Mouse (Mus musculus): ENCODE measurements around the gene Cpxm1.
"Not testable (repeated sequence)": the region's sequence is repeated elsewhere in the genome, so short reads cannot be mapped to it uniquely, and the experiment has no call there.

Gene Cpxm1

GRCm38 (mm10) chr2:130401891-130402290 is 4.5 kb upstream of the Cpxm1 start:
- no peak for DNase-seq (ENCODE audit: low spot score in 2 of 2)

DNA sequence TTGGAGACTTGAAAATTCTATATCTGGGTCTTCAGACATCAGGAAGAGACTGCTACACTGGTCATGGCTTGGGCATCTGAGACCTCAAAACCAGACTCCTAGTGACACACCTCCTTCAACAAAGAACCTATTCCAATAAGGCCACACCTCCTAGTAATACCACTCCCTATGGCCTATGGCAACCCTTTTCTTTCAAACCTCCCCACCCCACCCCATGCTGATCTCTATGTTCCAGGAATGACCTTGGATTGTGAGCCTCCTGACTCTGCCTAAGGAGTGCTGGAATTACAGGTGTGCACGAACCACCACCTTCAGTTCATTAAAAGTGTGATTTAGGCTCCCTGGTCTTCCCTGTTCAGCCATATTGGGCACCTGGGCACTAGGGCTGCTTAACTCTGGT is 2.7 kb upstream of the Cpxm1 start:
- DNase-seq (ENCODE audit: low spot score in 2 of 2), result no peak

GRCm38 (mm10) chr2:130398091-130398490 is 717 bp upstream of the Cpxm1 start:
- DNase-seq (ENCODE audit: low spot score in 2 of 2), result no peak

DNA sequence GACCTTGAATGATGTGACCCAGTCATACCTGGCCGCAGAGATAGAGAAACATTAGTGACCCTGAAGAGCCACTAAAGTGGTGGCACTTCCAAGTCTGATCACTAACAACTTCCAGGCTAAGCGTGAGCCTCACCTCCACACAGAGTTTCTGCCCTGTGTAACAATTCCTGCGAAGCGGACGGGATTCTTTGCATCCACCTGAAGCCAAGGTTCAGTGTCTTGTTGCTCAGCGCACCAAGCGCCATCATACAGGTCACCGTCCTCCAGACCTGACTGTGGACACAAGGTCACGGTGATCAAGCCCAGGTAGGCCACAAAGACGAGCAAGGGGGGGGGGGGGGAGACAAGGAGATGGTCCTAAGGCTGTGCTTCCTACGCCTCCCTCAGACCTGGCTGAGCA is 1.7 kb downstream of the Cpxm1 start:
- DNase-seq (ENCODE audit: low spot score in 2 of 2), result no peak

- no peak for DNase-seq (ENCODE audit: low spot score in 2 of 2)
Observed at GRCm38 (mm10) chr2:130392836-130393235, 4.5 kb downstream of the Cpxm1 start.

- no peak for DNase-seq (ENCODE audit: low spot score in 2 of 2)
Observed at GRCm38 (mm10) chr2:130390993-130391625, 6.3 kb downstream of the Cpxm1 start.

- no peak for DNase-seq (ENCODE audit: low spot score in 2 of 2)
Observed at GRCm38 (mm10) chr2:130388796-130389195, 8.6 kb downstream of the Cpxm1 start.

GRCm38 (mm10) chr2:130386212-130386611 is 11.2 kb downstream of the Cpxm1 start:
- DNase-seq (ENCODE audit: low spot score in 2 of 2), result no peak

GRCm38 (mm10) chr2:130383895-130384294 is 13.5 kb downstream of the Cpxm1 start:
- DNase-seq (ENCODE audit: low spot score in 2 of 2), result no peak

DNA sequence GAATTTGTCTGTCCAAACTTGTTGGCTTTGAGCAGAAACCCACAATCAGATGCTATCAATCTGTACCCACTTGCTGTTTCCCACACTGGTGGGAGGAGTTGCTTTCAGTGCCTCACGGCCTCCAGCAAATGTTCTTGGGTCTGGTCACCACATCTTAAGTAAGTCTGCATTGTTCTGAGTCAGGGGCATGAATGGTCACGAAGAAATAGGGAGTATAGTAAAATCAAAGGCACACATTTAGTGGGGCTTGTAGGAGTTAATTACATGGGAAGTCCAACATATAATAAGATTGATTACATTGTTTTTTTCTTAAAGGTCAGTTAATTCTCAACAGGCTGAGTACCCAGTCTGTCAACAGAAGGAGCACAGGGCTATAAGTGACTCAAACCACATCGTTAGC is 14.2 kb downstream of the Cpxm1 start:
- DNase-seq (ENCODE audit: low spot score in 2 of 2), result no peak

DNA sequence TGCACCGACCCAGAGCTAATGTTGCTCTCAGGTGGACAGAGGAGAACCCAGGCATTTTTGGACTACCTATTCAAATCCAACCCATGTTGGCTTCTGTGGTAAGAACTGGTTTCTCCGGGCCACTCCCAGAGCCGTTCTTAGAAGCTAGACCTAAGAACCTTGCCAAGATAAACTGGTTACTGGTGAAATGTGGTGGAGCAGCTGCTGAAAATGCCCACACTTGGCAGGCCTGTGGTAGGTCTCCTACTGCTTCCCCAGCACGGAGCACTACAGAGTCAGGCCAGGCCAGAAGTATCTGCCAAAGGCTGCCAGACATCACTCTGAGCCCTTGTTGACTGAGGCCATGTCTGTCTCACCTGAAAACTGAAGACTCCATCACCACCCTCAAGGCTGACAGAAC is 22.4 kb downstream of the Cpxm1 start:
- DNase-seq (ENCODE audit: low spot score in 2 of 2), result no peak

DNA sequence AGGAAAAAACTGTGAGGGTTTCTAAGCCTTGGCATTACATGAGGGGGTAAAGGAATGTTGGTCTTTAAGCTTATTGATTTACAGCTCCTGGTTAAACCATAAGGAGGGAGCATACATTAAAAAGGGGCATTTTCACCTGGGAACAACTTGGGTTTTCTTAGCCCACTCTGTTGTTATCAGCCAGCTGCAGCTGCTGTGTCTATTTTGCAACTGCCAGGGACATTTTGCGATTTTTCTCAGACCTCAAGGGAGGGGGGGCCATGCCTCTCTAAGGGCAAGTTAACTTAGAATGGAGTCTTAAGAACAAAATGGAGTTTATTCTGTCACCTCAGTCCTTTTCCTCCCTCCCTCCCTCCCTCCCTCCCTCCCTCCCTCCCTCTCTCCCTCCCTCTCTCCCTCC is 24.3 kb downstream of the Cpxm1 start:
- DNase-seq (ENCODE audit: low spot score in 2 of 2), result not testable (repeated sequence)

GRCm38 (mm10) chr2:130367386-130367785 is 30.0 kb downstream of the Cpxm1 start:
- no peak for DNase-seq (ENCODE audit: low spot score in 2 of 2)

DNA sequence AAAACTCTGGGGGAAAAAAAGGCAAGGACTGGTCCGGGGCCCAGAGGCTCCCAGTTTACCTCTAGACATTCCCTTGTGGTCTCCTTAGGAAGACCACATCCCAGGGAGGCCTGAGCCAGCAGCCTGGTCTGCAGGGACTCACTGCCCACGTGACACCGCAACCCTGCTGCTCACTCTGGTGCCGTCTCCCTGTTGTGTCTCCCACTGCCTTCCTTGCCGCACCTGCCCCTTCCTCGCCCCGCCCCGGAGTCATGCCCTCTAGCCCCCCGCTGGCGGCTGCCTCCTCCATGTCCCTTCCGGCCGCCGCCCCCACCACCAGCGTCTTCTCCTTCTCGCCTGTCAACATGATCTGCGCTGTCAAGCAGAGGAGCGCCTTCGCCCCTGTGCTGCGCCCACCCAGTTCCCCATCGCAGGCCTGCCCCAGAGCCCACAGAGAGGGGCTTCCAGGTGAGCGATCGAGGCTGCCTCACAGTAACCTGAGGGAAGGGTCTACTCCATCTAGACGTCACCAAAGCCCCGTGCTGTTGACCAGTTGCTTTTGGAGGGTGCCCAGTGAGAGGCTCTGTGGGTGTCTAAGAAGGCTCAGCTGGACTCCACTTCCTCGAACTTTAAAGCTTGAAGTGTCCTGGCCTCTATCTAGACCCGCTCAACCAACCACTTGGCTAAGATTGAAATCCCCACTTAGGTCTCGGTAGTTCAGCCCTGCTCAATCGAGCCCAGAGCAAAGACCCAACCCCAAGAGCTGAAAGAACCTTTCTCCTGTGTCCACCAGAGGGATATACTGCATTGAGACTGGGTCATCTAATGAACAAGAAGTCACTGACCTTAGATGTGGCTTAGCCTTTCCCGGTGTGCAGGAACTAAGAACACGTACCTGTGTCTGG is 31.9 kb downstream of the Cpxm1 start:
- no peak for DNase-seq (ENCODE audit: low spot score in 2 of 2)

GRCm38 (mm10) chr2:130362511-130363026 is 34.8 kb downstream of the Cpxm1 start:
- peak in 1 of 2 experiments; percentile 42 for DNase-seq (ENCODE audit: low spot score in 2 of 2)

DNA sequence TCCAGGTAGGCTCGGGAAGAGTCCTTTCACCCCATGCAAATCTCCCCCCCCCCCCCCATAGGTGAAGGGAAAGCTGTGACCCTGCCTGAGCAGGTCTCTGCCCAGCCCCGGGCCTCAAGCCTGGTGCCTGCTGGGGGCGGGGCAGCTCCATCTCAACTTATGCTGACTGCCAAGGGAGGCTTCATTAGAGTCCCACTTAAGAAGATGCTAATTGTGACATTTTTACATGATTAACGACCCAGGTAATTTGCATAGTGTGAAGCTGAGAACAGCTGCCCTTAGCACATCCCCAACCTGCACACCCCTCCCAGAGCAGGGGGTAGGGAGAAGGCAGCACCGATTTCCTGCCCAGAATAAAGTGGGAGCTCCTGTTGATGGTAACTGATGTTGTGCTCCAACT is 38.5 kb downstream of the Cpxm1 start:
- no peak for DNase-seq (ENCODE audit: low spot score in 2 of 2)

DNA sequence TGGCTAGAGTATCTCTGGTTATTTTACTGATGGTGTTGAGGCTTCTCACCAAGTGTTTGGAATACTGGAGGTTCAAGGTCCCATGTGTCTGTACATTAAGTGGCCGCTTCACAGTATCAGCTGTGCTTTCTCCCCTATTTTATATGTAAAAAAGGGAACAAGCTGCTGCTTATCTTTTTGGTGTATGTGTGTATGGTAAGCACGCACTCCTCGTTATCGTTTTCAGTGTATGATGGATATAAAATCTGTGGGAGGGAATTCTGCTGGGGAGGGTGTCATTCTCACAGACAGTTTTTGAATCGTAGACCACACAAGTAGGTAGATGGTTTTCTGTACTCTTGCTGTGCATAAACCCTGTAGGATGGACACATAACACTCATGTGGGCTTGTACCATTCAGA is 39.8 kb downstream of the Cpxm1 start:
- no peak for DNase-seq (ENCODE audit: low spot score in 2 of 2)

DNA sequence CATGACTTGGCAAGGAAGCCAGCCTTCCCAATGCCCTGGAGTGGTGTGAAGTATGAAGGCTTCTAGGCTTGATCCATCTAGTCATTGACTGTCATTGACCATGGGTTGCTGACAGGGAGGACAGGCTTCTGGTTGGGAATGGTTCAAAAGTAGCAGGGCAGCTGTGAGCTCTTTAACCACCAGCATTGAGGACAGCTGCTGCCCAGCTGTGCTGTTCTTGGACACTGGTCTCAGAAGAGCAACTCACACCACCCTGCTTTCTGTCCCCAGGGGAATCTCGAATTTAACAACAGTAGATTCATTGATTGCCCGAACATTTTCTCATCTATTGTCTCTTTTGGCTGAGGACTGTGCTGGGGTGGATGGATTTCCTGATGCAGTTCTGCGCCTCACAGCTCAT is 43.5 kb downstream of the Cpxm1 start:
- DNase-seq (ENCODE audit: low spot score in 2 of 2), result no peak

- no peak for DNase-seq (ENCODE audit: low spot score in 2 of 2)
Observed at GRCm38 (mm10) chr2:130353411-130353810, 44.0 kb downstream of the Cpxm1 start.

DNA sequence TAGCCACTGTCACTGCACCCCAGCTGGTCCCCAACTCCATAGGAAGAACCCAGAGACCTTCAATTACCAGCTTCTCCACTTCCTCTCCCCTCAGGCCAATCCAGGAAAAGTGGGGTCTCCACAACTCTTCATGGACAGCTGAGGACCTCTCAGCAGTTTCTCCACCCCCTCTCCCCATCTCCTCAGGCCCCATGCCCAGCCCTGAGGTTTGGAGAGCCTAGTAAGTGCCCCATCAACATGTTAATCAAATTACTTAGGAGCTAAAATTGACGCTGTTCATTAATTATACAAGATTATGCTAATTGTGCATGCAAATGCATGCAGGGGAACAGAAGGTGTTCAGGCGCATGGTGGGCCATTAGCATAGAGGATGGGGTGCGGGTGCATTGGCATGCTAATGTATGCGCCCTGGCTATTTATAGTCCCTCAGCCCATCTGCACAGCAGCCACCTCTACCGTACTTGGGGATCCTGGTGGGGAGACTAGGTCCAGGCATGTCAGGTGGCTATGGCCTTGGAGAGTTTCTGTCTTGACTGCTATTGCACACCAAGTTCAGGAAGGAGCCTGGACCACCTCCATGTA is 45.5 kb downstream of the Cpxm1 start:
- no peak for DNase-seq (ENCODE audit: low spot score in 2 of 2)

- DNase-seq (ENCODE audit: low spot score in 2 of 2), result no peak
Observed at GRCm38 (mm10) chr2:130350376-130350775, 47.0 kb downstream of the Cpxm1 start.

DNA sequence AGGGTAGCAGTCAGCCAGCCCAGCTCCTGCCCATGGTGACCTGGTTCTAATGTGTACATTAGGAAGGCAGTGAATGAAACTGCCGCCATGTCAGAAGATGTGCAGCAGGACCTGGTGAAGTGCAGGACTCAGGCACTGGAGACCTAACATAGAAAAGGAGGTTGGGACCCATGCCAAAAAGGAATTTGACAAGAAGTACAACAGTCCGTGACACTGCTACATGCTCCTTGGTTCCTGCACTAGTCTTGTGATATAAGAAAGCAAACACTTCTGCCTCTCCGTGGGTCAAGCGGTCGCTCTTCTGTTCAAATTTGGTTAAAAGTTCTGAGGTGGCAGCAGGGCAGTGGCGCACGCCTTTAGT is 56.2 kb downstream of the Cpxm1 start:
- no peak for DNase-seq (ENCODE audit: low spot score in 2 of 2)
